Mouse (Mus musculus) heart, adult 2 months (tissue): Measurements from ENCODE around the gene Lmna. TPM values are rescaled to one million over a fixed set of nuclear protein-coding genes. Genes with fewer than 3 reads are reported as not detected.

ENCODE experiments used
- DNase-seq, 2 experiments: peaks; one replicate each; pipeline ENCODE4 v3.0.0; 2021
- H3K27ac ChIP-seq: fragments of 200-600 bp; 2 replicates; pipeline ENCODE4 v1.8.1; 2022
- H3K27me3 ChIP-seq: fragments of 200-500 bp; 2 replicates; pipeline ENCODE4 v1.6.1; 2012; ENCODE audit warnings: mild to moderate bottlenecking, low read length, inconsistent platforms, mixed read lengths; ENCODE audit not compliant: control insufficient read depth, insufficient read depth
- H3K36me3 ChIP-seq: fragments of 200-500 bp; 2 replicates; pipeline ENCODE4 v1.6.1; 2012; ENCODE audit warnings: low read length, inconsistent platforms; ENCODE audit not compliant: control insufficient read depth, insufficient read depth
- H3K4me1 ChIP-seq: fragments of 200-500 bp; 2 replicates; pipeline ENCODE4 v1.6.1; 2011; ENCODE audit warnings: low read length; ENCODE audit not compliant: control insufficient read depth, insufficient read depth
- H3K4me3 ChIP-seq: fragments of 200-600 bp; 2 replicates; pipeline ENCODE4 v1.8.1; 2022
- H3K79me2 ChIP-seq: fragments of 200-500 bp; replicated peaks from 2 replicates; pipeline ENCODE4 v1.6.1; 2012; ENCODE audit warnings: mild to moderate bottlenecking, inconsistent platforms, low read length, moderate library complexity, mixed read lengths; ENCODE audit not compliant: control insufficient read depth, insufficient read depth
- H3K9ac ChIP-seq: fragments of 200-500 bp; 2 replicates; pipeline ENCODE4 v1.6.1; 2012; ENCODE audit warnings: low read depth, mild to moderate bottlenecking, control low read depth, inconsistent platforms, low read length, mixed read lengths
- CTCF ChIP-seq: fragments of 200-600 bp; IDR thresholded peaks from 2 replicates; pipeline ENCODE4 v1.8.1; 2022; ENCODE audit warnings: antibody characterized with exemption, mild to moderate bottlenecking, moderate library complexity
- EP300 ChIP-seq: fragments of 200-500 bp; IDR thresholded peaks from 2 replicates; pipeline ENCODE4 v1.6.1; 2011; ENCODE audit warnings: low read depth, low read length, control low read depth; ENCODE audit not compliant: insufficient read depth
- POLR2A ChIP-seq: fragments of 200-500 bp; IDR thresholded peaks from 2 replicates; pipeline ENCODE4 v1.6.1; 2011; ENCODE audit warnings: mild to moderate bottlenecking, low read depth, low read length, control low read depth; ENCODE audit not compliant: insufficient read depth
- WGBS: fragments of 180-500 bp; shearing (Covaris S2); methylation state at CpG from one replicate; pipeline ENCODE4 v1.1.7; 2018; 5-methylcytosine and 5-hydroxymethylcytosine counted together
- intact Hi-C: fragments of 180-260 bp; cut with DNase I; formaldehyde crosslinking; loops from one replicate; pipeline ENCODE4 v1.15.1; 2025
- polyA plus RNA-seq: library from polyadenylated mRNA; depleted of rRNA; stranded (reverse); fragments of >200 nt; gene quantifications from 2 replicates; pipeline ENCODE4 v1.2.3, GENCODE M21; 2012
- total RNA-seq, 2 experiments: library from RNA; stranded (reverse); gene quantifications; 2 replicates each; pipeline ENCODE4 v1.2.3; 2021

Lmna gene
- total and polyA plus RNA-seq, 3 experiments = 85.2 to 138 (median 117) TPM

GRCm38 (mm10) chr3:88553525-88553879, 43.7 kb upstream of the Lmna start, which contains the start of gene Ubqln4:
Gene Ubqln4, plus strand, starts transcription at chr3:88553758.
- DNase-seq = peak; percentile 95 to 98
- Histone ChIP-seq H3K4me3 (peak within 1 kb of the TSS; percentile 55), H3K27me3 (no peaks in the 10 kb centered on the region), H3K9ac (peak within 1 kb of the TSS; percentile 79), H3K4me1 (peaks cover 3% of the 10 kb centered on the region), H3K36me3 (no peaks in the 10 kb centered on the region), H3K27ac (peak within 1 kb of the TSS; percentile 97), H3K79me2 (no peaks in the 10 kb centered on the region)
- intact Hi-C loops = loop anchor here (2.0 to 10.0 kb wide), 3 partner anchors 19 to 621 kb away; partner anchors contain the start of gene Scamp3
- peak; percentile 38; the same call in 1 of the 2 replicates for TF ChIP-seq POLR2A
- peak; percentile 86 for TF ChIP-seq CTCF
- TF ChIP-seq EP300 = no peak
- WGBS = under 1% methylated on average over 36 of the region's 37 CpGs

DNA sequence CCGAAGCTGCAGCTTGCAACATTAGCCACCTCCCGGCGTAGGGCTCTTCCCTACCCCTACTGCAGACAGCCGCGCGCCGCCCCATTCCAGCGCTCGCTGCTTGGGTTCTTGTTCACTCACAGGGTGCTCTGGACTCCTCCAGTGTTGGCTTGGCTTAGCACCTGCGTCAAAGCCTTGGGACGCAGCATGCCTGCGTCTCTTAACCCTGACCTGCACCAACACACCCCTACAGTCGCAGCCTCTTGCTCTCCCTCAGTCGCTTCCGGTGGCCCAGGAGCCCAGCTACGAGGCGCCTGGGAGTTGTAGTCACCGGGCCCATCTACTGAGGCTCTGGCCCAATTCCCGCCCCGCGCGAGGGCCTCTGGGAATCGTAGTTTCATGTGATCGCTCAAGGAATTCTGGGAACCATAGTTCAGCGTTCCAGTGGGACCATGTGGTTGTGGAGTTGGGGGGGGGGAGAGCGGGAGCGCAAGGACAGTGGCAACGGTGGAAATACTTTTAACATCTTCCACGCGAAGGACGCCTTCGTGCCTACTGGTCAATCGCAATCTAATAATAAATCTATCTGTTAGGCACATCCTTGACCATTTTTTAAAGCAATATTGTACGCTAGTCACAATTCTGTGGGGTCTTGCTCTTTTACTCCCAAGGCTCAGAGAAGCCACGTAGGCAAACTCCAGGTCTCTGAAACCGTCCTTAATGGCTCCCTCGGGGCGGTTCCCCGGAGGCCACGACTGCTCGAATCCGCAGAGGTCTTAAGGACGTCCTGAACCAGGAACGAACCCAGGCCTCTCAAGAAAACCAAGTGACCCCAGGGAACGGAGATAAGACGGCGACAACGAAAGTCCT, 43.1 kb upstream of the Lmna start, which contains the start of gene Lamtor2:
Lamtor2 (minus strand) TSS at position 399 of the 849 bp plus-strand sequence.
- Histone ChIP-seq H3K4me3 (peak within 1 kb of the TSS; percentile 55), H3K9ac (peak within 1 kb of the TSS; percentile 79), H3K4me1 (peaks cover 3% of the 10 kb centered on the region), H3K27me3 (no peaks in the 10 kb centered on the region), H3K27ac (peak within 1 kb of the TSS; percentile 97), H3K79me2 (no peaks in the 10 kb centered on the region), H3K36me3 (no peaks in the 10 kb centered on the region)
- TF ChIP-seq POLR2A (peak; percentile 96), EP300 (peak; percentile 51; the same call in 1 of the 2 replicates), CTCF (no peak)
- peak; percentile 97 to 98 for DNase-seq
- WGBS = under 1% methylated on average over 48 of the region's 48 CpGs
- intact Hi-C loops = loop anchor here (2.0 to 10.0 kb wide), 3 partner anchors 18 to 622 kb away; partner anchors contain the start of gene Scamp3

GRCm38 (mm10) chr3:88552082-88552645, 42.4 kb upstream of the Lmna start:
- DNase-seq = no peak
- Histone ChIP-seq H3K4me3 (peak overlapping the region; percentile 55), H3K9ac (peak overlapping the region; percentile 66), H3K4me1 (peaks cover 3% of the 10 kb centered on the region), H3K27ac (peak overlapping the region; percentile 97), H3K79me2 (no peaks in the 10 kb centered on the region), H3K27me3 (no peaks in the 10 kb centered on the region), H3K36me3 (no peaks in the 10 kb centered on the region)
- intact Hi-C loops = loop anchor here (2.0 to 10.0 kb wide), 3 partner anchors 17 to 623 kb away; partner anchors contain the start of gene Scamp3
- TF ChIP-seq POLR2A (no peak), EP300 (no peak), CTCF (no peak)
- WGBS = 9% methylated on average over 16 of the region's 16 CpGs

- Histone ChIP-seq H3K4me3 (peak overlapping the region; percentile 55), H3K79me2 (no peaks in the 10 kb centered on the region), H3K4me1 (peaks cover 3% of the 10 kb centered on the region), H3K36me3 (no peaks in the 10 kb centered on the region), H3K27me3 (no peaks in the 10 kb centered on the region), H3K9ac (no peak overlapping the region), H3K27ac (no peak overlapping the region)
- intact Hi-C loops = loop anchor here (10.0 kb wide), 1 partner anchor 623 kb away; the partner anchor contains the start of gene Scamp3
- DNase-seq = peak in 1 of 2 experiments; percentile 15
- TF ChIP-seq POLR2A (no peak), CTCF (no peak), EP300 (no peak)
- 81% methylated on average over 4 of the region's 4 CpGs for WGBS
Observed at GRCm38 (mm10) chr3:88551586-88551985, 41.8 kb upstream of the Lmna start.

DNA sequence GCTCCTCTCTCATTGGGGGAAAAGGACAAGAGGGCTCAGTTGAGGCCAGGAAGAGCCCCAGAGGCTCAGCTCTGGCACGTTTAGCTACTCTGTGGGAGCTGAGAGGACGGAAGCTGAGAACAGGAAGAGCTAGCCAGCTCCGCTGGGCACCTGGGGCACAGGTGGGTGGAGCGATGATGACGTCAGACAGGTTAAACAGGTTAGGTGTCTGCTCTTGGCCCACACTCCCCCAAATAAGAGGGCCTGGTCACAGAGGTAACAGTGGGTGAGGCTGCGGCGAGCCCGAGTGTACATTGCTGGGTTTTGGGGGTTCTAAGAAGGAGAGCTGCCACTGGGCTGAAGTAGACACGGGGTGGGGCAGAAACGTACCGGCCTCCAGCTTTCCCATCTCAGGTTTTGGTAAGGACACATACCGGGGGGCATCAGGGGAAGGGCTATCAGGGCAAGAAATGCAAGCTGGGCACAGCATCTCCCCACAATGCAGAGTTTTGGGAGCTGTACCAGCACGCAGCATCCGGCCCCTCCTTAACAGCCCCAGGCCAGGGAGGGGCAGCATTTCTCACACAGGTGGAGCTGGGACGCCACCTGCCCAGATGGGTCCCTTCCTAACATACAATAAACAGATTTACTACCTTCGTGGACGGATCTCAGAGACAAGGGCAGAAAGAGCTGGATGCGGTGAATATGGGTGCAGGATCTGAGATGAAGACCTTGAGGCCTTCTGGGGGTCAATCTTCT, 38.6 kb upstream of the Lmna start, which contains the start of gene Rab25:
Rab25 (minus strand) TSS at position 121 of the 738 bp plus-strand sequence.
- 73% methylated on average over 18 of the region's 18 CpGs for WGBS
- H3K9ac ChIP-seq = no peak within 1 kb of the TSS
- TF ChIP-seq EP300 = no peak
- no peak for TF ChIP-seq CTCF
- TF ChIP-seq POLR2A = no peak
- no peak within 1 kb of the TSS for H3K27ac ChIP-seq
- DNase-seq = no peak
- H3K4me1 ChIP-seq = peaks cover 3% of the 10 kb centered on the region
- H3K36me3 ChIP-seq = no peaks in the 10 kb centered on the region
- no peak within 1 kb of the TSS for H3K4me3 ChIP-seq
- intact Hi-C loops = no loop called here
- H3K27me3 ChIP-seq = no peaks in the 10 kb centered on the region
- H3K79me2 ChIP-seq = no peaks in the 10 kb centered on the region
